Mouse (Mus musculus) forebrain, postnatal 0 days (tissue): Measurements from ENCODE around the gene Olfr221. TPM values are rescaled to one million over a fixed set of nuclear protein-coding genes. Genes with fewer than 3 reads are reported as not detected.

Experiments used
- ATAC-seq: fragments of 200-750 bp; cut with Nextera tagmentation; 2 replicates; pipeline ENCODE4 v1.8.0; 2017; ENCODE audit warnings: mild to moderate bottlenecking, moderate library complexity
- DNase-seq: peaks from one replicate; pipeline ENCODE4 v3.0.0-alpha.2; 2015
- H3K27ac ChIP-seq: fragments of 300-500 bp; sonication (generic); 2 replicates; pipeline ENCODE4 v1.5.1; 2014; ENCODE audit warnings: low read depth, mild to moderate bottlenecking, antibody characterized with exemption, low read length, moderate library complexity, mixed read lengths
- H3K27me3 ChIP-seq: fragments of 300-500 bp; sonication (generic); 2 replicates; pipeline ENCODE4 v1.6.1; 2014; ENCODE audit warnings: mild to moderate bottlenecking, low read length, mixed read lengths; ENCODE audit not compliant: insufficient read depth
- H3K36me3 ChIP-seq: fragments of 300-500 bp; sonication (generic); 2 replicates; pipeline ENCODE4 v1.6.1; 2014; ENCODE audit warnings: mild to moderate bottlenecking, moderate library complexity; ENCODE audit not compliant: insufficient read depth
- H3K4me1 ChIP-seq: fragments of 300-500 bp; sonication (generic); 2 replicates; pipeline ENCODE4 v1.6.1; 2014; ENCODE audit warnings: antibody characterized with exemption; ENCODE audit not compliant: insufficient read depth
- H3K4me2 ChIP-seq: fragments of 300-500 bp; sonication (generic); 2 replicates; pipeline ENCODE4 v1.6.1; 2014; ENCODE audit warnings: low read depth, mild to moderate bottlenecking, moderate library complexity
- H3K4me3 ChIP-seq: fragments of 300-500 bp; sonication (generic); 2 replicates; pipeline ENCODE4 v1.5.1; 2014; ENCODE audit warnings: low read depth, low read length, mixed read lengths
- H3K9ac ChIP-seq: fragments of 300-500 bp; sonication (generic); 2 replicates; pipeline ENCODE4 v1.6.1; 2014; ENCODE audit warnings: mild to moderate bottlenecking
- H3K9me3 ChIP-seq: fragments of 300-500 bp; sonication (generic); 2 replicates; pipeline ENCODE4 v1.6.1; 2016; ENCODE audit warnings: low read length
- CTCF ChIP-seq: sonication (generic); IDR thresholded peaks from 2 replicates; pipeline ENCODE4 v1.5.1; 2016; ENCODE audit warnings: antibody characterized with exemption, control low read depth, low read depth
- WGBS: fragments of 180-500 bp; shearing (Covaris S2); extraction: QIAGEN DNeasy Blood & Tissue Kit; methylation state at CpG from one replicate; pipeline ENCODE4 v1.1.7; 2014; 5-methylcytosine and 5-hydroxymethylcytosine counted together
- polyA plus RNA-seq: library from polyadenylated mRNA; unstranded; fragments of >200 nt; fragmentation: Nextera tagmentation; extraction: Ambion mirVana; gene quantifications from 2 replicates; pipeline ENCODE4 v1.2.1, GENCODE M21; 2015
- total RNA-seq: library from RNA; depleted of rRNA; stranded (reverse); fragments of >200 nt; gene quantifications from 2 replicates; pipeline ENCODE4 v1.2.3, GENCODE M21; 2014

The Olfr221 gene
- total and polyA plus RNA-seq, 2 experiments from 2014 or later: not detected

GRCm38 (mm10) chr14:52010446-52011111 lies 31.7 kb downstream of the Olfr221 start:
- Histone ChIP-seq H3K4me2 (peak overlapping the region; percentile 50), H3K9me3 (no peaks in the 10 kb centered on the region), H3K4me3 (peak overlapping the region; percentile 1), H3K4me1 (peaks cover 20% of the 10 kb centered on the region; the same call in 1 of the 2 replicates), H3K36me3 (peaks cover 15% of the 10 kb centered on the region; the same call in 1 of the 2 replicates), H3K9ac (peak overlapping the region; percentile 34), H3K27ac (peak overlapping the region; percentile 77), H3K27me3 (no peaks in the 10 kb centered on the region)
- peak; percentile 83 for DNase-seq
- no peak for TF ChIP-seq CTCF
- peak; percentile 62 for ATAC-seq
- 2% methylated on average over 9 of the region's 9 CpGs for WGBS

DNA sequence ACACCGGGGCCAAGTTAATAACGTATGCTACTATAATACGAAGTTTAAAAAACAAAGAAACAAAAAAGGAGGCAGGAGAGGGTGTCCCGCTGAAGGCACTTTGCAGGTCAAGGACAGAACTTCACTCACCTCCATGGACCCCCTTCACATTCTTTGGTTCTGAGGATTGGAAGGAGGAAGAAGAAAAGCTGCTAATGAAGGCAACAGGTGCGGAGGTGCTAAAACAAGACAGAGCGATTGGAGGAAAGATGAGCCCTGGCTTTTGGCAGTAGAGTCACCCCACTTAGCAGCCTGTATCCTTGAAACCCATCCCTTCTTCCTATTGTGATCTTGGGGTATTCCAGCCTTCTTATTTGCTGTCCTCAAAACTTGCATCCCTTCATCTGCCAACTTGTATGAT lies 32.4 kb downstream of the Olfr221 start:
- no peaks in the 10 kb centered on the region for H3K9me3 ChIP-seq
- H3K27ac ChIP-seq: peak overlapping the region; percentile 77
- peak overlapping the region; percentile 22 for H3K4me3 ChIP-seq
- peaks cover 20% of the 10 kb centered on the region for H3K36me3 ChIP-seq
- TF ChIP-seq CTCF: no peak
- H3K4me1 ChIP-seq: peaks cover 25% of the 10 kb centered on the region
- no peak for ATAC-seq
- 16% methylated on average over 6 of the region's 6 CpGs for WGBS
- H3K4me2 ChIP-seq: peak overlapping the region; percentile 50
- DNase-seq: no peak
- no peaks in the 10 kb centered on the region for H3K27me3 ChIP-seq
- H3K9ac ChIP-seq: no peak overlapping the region

DNA sequence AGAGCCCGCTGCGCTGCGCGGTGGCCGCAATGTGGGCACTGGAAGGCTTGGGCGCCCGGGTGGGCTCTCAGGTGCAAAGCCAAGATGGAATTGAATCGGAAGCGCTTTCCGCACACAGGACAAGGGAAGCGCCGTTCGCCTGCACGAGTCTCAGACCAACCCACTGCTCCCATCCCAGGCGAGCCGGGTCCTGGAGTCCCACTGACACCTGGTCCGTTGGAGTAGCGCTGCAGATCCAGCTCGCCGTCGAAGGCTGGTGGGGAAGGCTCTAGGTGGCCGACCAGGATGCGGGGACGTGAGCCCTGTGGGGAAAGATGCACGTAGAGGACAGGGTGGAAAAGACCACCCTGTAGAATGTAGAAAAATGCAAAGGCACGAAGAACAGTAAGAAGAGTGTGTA lies 32.9 kb downstream of the Olfr221 start:
- 0 out of 2 replicates have a peak overlapping the region, but pooled peaks have one; percentile 50 for H3K27ac ChIP-seq
- DNase-seq (no peak), ATAC-seq (no peak)
- H3K4me1 ChIP-seq: peaks cover 30% of the 10 kb centered on the region
- no peak for TF ChIP-seq CTCF
- H3K27me3 ChIP-seq: no peaks in the 10 kb centered on the region
- H3K4me3 ChIP-seq: peak overlapping the region; percentile 22
- WGBS: 19% methylated on average over 26 of the region's 26 CpGs
- H3K4me2 ChIP-seq: peak overlapping the region; percentile 50
- H3K36me3 ChIP-seq: peaks cover 20% of the 10 kb centered on the region
- H3K9ac ChIP-seq: peak overlapping the region; percentile 35; the same call in 1 of the 2 replicates
- H3K9me3 ChIP-seq: no peaks in the 10 kb centered on the region

DNA sequence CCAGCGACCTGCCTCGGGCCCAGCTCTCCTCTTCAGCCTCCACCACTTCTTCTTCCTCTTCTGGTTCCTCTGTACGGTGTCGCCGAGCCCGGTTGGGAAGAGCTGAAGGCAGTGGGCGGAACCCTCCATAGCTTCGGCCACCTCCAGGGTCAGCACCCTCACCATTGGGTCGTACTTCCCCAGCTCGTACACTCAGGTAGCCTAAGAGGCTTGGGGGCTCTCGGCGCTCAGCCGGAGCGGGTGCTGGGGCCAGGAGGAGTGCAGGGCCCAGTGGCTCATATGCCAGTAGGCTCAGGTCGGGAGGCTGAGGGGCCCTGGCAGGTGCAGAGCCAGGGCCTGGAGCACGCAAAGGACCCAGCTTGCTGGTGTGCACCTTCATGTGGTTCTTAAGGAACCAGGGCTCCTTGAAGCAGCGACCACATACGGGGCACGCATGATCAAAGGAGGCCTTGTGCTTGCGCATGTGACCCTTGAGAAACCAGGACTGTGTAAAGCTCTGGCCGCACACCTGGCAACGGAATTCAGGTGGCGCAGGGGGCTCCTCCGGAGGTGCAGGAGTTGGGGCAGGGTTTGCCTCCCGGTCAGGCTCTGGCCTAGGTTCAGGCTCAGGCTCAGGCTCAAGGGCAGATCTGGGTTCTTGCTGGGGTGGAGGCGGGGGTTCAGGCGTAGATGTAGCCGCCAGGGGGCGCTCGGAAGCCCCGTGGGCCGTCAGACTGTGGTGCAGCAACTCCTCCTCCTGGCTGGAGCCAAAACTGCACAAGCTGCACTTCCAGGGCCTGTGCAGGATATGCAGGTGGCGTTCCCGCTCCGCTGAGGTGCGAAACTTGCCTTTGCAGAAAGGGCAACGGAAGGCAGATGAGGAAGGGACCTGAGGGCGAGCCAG lies 33.7 kb downstream of the Olfr221 start:
- peak overlapping the region; percentile 22 for H3K4me3 ChIP-seq
- H3K36me3 ChIP-seq: peaks cover 20% of the 10 kb centered on the region
- peak; percentile 93 for DNase-seq
- H3K27me3 ChIP-seq: no peaks in the 10 kb centered on the region
- 50% methylated on average over 38 of the region's 38 CpGs for WGBS
- H3K4me2 ChIP-seq: peak overlapping the region; percentile 50
- TF ChIP-seq CTCF: peak; percentile 100
- peak; percentile 60 for ATAC-seq
- H3K27ac ChIP-seq: 0 out of 2 replicates have a peak overlapping the region, but pooled peaks have one; percentile 50
- H3K9ac ChIP-seq: peak overlapping the region; percentile 35; the same call in 1 of the 2 replicates
- no peaks in the 10 kb centered on the region for H3K9me3 ChIP-seq
- peaks cover 34% of the 10 kb centered on the region for H3K4me1 ChIP-seq

DNA sequence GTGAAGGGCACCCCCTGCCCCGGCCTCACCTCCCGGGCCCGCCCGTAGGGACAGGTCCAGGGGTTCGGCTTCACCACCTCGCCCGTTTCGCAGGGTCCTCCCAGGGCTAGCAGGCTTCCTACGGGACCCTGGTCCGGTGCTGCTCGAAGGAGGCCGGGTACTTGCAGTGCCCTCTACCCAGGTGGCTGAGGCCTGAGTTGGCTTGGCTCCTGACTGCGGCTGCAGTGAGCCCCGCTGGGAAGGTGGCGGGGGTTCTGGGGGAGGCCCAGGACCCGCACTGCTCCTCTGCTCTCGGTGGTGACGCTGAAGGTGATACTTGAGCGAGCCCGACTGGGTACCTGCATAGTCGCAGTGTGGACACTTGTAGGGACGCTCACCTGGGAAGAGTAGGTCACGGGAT lies 35.5 kb downstream of the Olfr221 start:
- Histone ChIP-seq H3K9me3 (no peaks in the 10 kb centered on the region), H3K36me3 (peaks cover 30% of the 10 kb centered on the region), H3K9ac (no peak overlapping the region), H3K4me2 (no peak overlapping the region), H3K4me3 (no peak overlapping the region), H3K27ac (no peak overlapping the region), H3K4me1 (peaks cover 35% of the 10 kb centered on the region), H3K27me3 (no peaks in the 10 kb centered on the region)
- WGBS: 93% methylated on average over 23 of the region's 23 CpGs
- DNase-seq (no peak), ATAC-seq (no peak)
- TF ChIP-seq CTCF: no peak

DNA sequence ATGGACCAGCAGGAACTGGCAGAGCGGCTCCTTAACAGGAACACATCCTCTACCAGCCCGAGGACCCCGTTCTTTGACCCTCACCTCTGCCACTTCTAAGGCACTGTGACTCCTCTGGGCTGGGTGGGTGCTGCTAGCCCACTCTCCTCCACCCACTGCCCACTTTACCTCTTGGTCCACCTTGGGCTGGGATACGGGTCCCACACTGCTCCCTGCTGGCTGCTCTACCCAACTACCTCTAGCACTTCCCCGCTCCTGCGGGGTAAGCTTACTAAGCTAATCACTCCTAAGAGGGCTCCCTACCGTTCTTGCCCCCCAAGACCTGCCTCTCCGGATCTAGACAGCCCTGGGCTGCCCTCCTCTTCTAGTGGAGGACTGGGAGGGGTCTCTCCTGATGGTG lies 36.0 kb downstream of the Olfr221 start:
- WGBS: 64% methylated on average over 8 of the region's 8 CpGs
- no peak overlapping the region for H3K27ac ChIP-seq
- H3K4me3 ChIP-seq: no peak overlapping the region
- H3K36me3 ChIP-seq: peaks cover 32% of the 10 kb centered on the region
- H3K4me1 ChIP-seq: peaks cover 30% of the 10 kb centered on the region
- no peaks in the 10 kb centered on the region for H3K9me3 ChIP-seq
- no peak for ATAC-seq
- DNase-seq: no peak
- no peak overlapping the region for H3K9ac ChIP-seq
- H3K4me2 ChIP-seq: no peak overlapping the region
- TF ChIP-seq CTCF: peak; percentile 55
- H3K27me3 ChIP-seq: no peaks in the 10 kb centered on the region

DNA sequence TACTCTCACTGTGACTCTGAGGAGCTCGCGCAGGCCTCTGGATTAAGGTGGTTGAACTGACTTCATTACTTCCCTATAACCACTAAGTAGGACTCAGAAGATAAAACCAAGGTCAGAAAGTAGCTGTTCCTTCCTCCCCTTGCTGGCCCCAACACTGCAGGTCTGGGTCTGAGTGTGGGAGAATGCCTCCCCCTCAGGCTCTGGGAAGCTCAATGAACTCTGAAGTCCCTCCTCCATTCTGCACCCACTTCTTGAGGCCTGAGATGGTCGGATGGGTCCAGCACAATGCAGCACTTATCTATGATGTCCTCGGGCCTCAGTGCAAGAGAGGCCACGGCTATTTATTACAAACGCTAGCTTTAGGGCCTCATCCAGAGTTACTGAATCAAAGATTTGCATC lies 36.6 kb downstream of the Olfr221 start:
- H3K4me3 ChIP-seq: no peak overlapping the region
- no peaks in the 10 kb centered on the region for H3K9me3 ChIP-seq
- no peak for ATAC-seq
- H3K27ac ChIP-seq: 0 out of 2 replicates have a peak overlapping the region, but pooled peaks have one; percentile 88
- H3K4me2 ChIP-seq: no peak overlapping the region
- DNase-seq: no peak
- H3K4me1 ChIP-seq: peaks cover 30% of the 10 kb centered on the region
- no peak overlapping the region for H3K9ac ChIP-seq
- no peaks in the 10 kb centered on the region for H3K27me3 ChIP-seq
- 72% methylated on average over 6 of the region's 6 CpGs for WGBS
- H3K36me3 ChIP-seq: peaks cover 37% of the 10 kb centered on the region
- TF ChIP-seq CTCF: no peak
